Mouse (Mus musculus) limb, embryonic 13.5 days (tissue): ENCODE measurements around the gene Emilin1. TPM values are rescaled to one million over a fixed set of nuclear protein-coding genes. Genes with fewer than 3 reads are reported as not detected.

Experiments
- ATAC-seq: fragments of 200-750 bp; cut with Nextera tagmentation; 2 replicates; pipeline ENCODE4 v1.8.0; 2017; ENCODE audit warnings: low read depth, moderate number of reproducible peaks, moderate TSS enrichment; ENCODE audit not compliant: low FRiP score
- H3K27ac ChIP-seq: fragments of 300-500 bp; sonication (generic); 2 replicates; pipeline ENCODE4 v1.5.1; 2015; ENCODE audit warnings: inconsistent platforms, mild to moderate bottlenecking, moderate library complexity
- H3K27me3 ChIP-seq: fragments of 300-500 bp; sonication (generic); 2 replicates; pipeline ENCODE4 v1.6.1; 2015; ENCODE audit warnings: mild to moderate bottlenecking, inconsistent platforms
- H3K36me3 ChIP-seq: fragments of 300-500 bp; sonication (generic); 2 replicates; pipeline ENCODE4 v1.6.1; 2015; ENCODE audit warnings: inconsistent platforms, mild to moderate bottlenecking, moderate library complexity
- H3K4me1 ChIP-seq: fragments of 300-500 bp; sonication (generic); 2 replicates; pipeline ENCODE4 v1.6.1; 2015; ENCODE audit warnings: inconsistent platforms
- H3K4me2 ChIP-seq: fragments of 300-500 bp; sonication (generic); replicated peaks from 2 replicates; pipeline ENCODE4 v1.6.1; 2015; ENCODE audit warnings: inconsistent platforms, mild to moderate bottlenecking, moderate library complexity
- H3K4me3 ChIP-seq: fragments of 300-500 bp; sonication (generic); 2 replicates; pipeline ENCODE4 v1.5.1; 2015; ENCODE audit warnings: moderate library complexity, mild to moderate bottlenecking, inconsistent platforms
- H3K9ac ChIP-seq: fragments of 300-500 bp; sonication (generic); 2 replicates; pipeline ENCODE4 v1.6.1; 2015; ENCODE audit warnings: mild to moderate bottlenecking, inconsistent platforms
- H3K9me3 ChIP-seq: fragments of 300-500 bp; sonication (generic); 2 replicates; pipeline ENCODE4 v1.6.1; 2016; ENCODE audit warnings: inconsistent platforms
- WGBS: fragments of 180-500 bp; shearing (Covaris S2); methylation state at CpG from one replicate; pipeline ENCODE4 v1.1.7; 2015; 5-methylcytosine and 5-hydroxymethylcytosine counted together
- polyA plus RNA-seq: library from polyadenylated mRNA; unstranded; fragments of >200 nt; fragmentation: Nextera tagmentation; extraction: Ambion mirVana; gene quantifications from 2 replicates; pipeline ENCODE4 v1.2.1, GENCODE M21; 2015

Emilin1 gene
- polyA plus RNA-seq, 1 experiment from 2014 or later: 281 TPM

GRCm38 (mm10) chr5:30952551-30952950 is 39.3 kb downstream of the Emilin1 start:
- no peak overlapping the region for H3K9ac ChIP-seq
- no peaks in the 10 kb centered on the region for H3K9me3 ChIP-seq
- no peak overlapping the region for H3K4me3 ChIP-seq
- ATAC-seq: no peak
- H3K27me3 ChIP-seq: no peaks in the 10 kb centered on the region
- H3K4me2 ChIP-seq: no peak overlapping the region
- no peak overlapping the region; the same call in 1 of the 2 replicates for H3K27ac ChIP-seq
- H3K36me3 ChIP-seq: peaks cover 53% of the 10 kb centered on the region
- peaks cover 22% of the 10 kb centered on the region for H3K4me1 ChIP-seq
- 90% methylated on average over 5 of the region's 5 CpGs for WGBS

DNA sequence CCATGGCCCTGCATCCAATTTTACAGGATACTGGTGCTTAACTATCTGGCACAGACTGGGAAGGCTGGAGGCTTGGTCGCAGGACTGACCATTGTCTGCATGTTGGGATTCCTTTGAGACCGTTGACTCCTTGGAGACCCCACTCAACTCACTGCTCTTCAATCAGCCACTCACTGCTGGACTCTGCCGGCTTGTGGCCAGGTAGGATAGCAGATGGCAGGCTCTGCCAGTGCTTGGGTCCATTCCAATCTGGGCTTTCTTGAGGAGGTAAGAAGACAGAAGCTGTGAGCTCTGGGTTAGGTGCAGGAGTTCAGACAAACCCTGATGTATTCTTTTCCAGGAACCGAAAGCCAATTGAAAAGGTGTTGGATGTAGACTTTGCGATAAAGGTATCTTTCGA is 40.9 kb downstream of the Emilin1 start:
- Histone ChIP-seq H3K27ac (no peak overlapping the region), H3K36me3 (peaks cover 67% of the 10 kb centered on the region), H3K27me3 (no peaks in the 10 kb centered on the region), H3K9ac (no peak overlapping the region), H3K4me1 (peaks cover 32% of the 10 kb centered on the region), H3K4me3 (no peak overlapping the region), H3K4me2 (no peak overlapping the region), H3K9me3 (no peaks in the 10 kb centered on the region)
- 96% methylated on average over 6 of the region's 6 CpGs for WGBS
- no peak for ATAC-seq

DNA sequence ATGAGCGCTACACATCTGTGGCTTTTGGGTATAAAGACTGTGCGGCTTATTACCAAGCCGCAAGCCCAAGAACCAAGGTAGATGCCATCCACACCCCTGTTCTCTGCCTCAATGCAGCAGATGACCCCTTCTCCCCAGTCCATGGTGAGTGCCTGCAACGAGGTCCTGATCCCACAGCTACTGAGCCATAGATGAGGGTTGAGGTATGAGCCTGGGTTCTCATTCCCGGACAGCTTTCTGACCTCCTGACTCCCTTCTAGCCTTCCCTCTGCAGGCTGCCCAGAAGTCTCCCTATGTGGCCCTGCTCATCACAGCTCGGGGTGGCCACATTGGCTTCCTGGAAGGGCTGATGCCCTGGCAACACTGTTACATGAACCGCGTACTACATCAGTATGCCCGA is 41.4 kb downstream of the Emilin1 start:
- Histone ChIP-seq H3K36me3 (peaks cover 67% of the 10 kb centered on the region), H3K27ac (no peak overlapping the region), H3K4me1 (peaks cover 32% of the 10 kb centered on the region), H3K9ac (no peak overlapping the region), H3K4me2 (no peak overlapping the region), H3K27me3 (no peaks in the 10 kb centered on the region), H3K9me3 (no peaks in the 10 kb centered on the region), H3K4me3 (no peak overlapping the region)
- 93% methylated on average over 9 of the region's 9 CpGs for WGBS
- ATAC-seq: no peak

DNA sequence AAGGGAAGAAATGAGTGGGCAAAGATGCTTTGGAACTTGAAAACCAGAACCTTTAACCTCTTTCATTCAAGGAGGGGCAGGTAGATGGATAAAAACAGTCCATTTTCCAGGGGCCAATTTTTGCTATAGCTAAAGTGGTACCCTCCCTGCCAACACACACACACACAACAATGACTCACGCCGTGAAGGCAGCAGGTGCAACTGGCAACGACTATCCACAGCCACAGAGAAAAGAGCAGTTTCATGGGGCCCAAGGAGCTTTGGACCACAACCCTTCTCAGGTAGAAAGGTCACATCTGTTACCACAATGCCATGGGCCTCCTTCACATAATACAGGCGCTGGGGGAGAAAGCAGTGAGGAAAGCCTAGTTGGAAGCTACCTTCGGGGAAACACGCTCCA is 42.5 kb downstream of the Emilin1 start:
- no peaks in the 10 kb centered on the region for H3K27me3 ChIP-seq
- H3K4me2 ChIP-seq: no peak overlapping the region
- no peak overlapping the region for H3K9ac ChIP-seq
- no peak overlapping the region; the same call in 1 of the 2 replicates for H3K4me3 ChIP-seq
- no peak overlapping the region for H3K27ac ChIP-seq
- H3K9me3 ChIP-seq: no peaks in the 10 kb centered on the region
- H3K4me1 ChIP-seq: peaks cover 24% of the 10 kb centered on the region
- ATAC-seq: no peak
- WGBS: 97% methylated on average over 6 of the region's 6 CpGs
- H3K36me3 ChIP-seq: peaks cover 67% of the 10 kb centered on the region

DNA sequence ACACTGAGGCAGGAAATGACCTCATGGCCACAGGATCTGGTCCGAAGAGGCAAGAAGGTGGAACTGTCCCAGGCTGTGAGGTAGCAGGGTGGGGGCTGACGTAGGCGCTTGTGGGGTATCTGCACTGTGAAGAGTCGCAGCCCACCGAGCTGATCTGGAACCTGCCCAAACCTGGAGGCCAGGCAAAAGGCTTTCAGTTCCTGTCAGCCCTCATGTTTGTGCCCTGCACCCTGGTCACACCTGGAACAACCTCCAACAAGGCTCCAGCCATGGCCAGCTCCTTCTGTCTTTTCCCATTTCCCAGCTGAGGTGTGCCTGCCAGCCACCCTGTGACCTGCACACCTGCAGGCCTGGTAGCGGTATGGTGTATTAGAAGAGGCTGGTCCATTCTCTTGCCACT is 44.7 kb downstream of the Emilin1 start:
- peaks cover 24% of the 10 kb centered on the region for H3K4me1 ChIP-seq
- H3K4me2 ChIP-seq: peak overlapping the region; percentile 92; the same call in 1 of the 2 replicates
- no peak overlapping the region for H3K27ac ChIP-seq
- H3K9me3 ChIP-seq: no peaks in the 10 kb centered on the region
- ATAC-seq: no peak
- WGBS: 96% methylated on average over 6 of the region's 6 CpGs
- no peaks in the 10 kb centered on the region for H3K27me3 ChIP-seq
- peaks cover 52% of the 10 kb centered on the region for H3K36me3 ChIP-seq
- H3K9ac ChIP-seq: peak overlapping the region; percentile 19; the same call in 1 of the 2 replicates
- H3K4me3 ChIP-seq: peak overlapping the region; percentile 84

DNA sequence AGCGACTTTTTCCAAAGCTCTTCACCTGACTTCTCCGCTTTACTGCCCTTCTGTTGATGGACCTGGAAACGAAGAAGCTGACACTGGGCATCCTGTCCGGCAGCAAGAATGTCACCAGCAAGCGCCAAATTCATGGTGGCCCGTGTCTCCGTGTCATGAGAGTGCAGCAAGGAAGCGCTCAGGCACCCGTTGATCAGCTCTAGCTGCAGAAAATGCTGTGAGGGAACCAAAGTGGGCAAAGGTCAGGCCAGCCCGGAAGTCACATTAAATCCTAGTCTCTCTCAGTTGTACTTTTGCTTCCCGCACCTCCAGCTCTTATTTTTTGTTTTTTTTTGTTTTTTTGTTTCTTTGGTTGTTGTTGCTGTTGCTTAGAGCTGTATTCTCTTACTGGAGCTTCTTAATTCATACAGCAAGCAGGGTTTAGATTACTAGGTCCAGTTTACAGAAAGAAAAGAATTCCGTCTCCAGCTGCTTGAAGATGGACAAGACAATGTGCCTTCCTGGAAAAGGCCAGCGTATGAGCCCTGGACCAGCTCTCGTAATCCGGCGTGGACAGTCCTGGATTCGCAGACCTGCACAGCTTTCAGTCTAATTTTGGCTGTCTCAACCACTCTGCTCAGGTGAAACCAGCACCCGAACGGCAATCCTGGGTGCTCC is 46.1 kb downstream of the Emilin1 start:
- Histone ChIP-seq H3K9me3 (no peaks in the 10 kb centered on the region), H3K27ac (peak overlapping the region; percentile 91; the same call in 1 of the 2 replicates), H3K4me3 (peak overlapping the region; percentile 84), H3K4me1 (peaks cover 24% of the 10 kb centered on the region), H3K27me3 (peaks cover 4% of the 10 kb centered on the region; the same call in 1 of the 2 replicates), H3K9ac (peak overlapping the region; percentile 94), H3K36me3 (peaks cover 37% of the 10 kb centered on the region), H3K4me2 (peak overlapping the region; percentile 92)
- ATAC-seq: no peak
- 33% methylated on average over 19 of the region's 19 CpGs for WGBS

DNA sequence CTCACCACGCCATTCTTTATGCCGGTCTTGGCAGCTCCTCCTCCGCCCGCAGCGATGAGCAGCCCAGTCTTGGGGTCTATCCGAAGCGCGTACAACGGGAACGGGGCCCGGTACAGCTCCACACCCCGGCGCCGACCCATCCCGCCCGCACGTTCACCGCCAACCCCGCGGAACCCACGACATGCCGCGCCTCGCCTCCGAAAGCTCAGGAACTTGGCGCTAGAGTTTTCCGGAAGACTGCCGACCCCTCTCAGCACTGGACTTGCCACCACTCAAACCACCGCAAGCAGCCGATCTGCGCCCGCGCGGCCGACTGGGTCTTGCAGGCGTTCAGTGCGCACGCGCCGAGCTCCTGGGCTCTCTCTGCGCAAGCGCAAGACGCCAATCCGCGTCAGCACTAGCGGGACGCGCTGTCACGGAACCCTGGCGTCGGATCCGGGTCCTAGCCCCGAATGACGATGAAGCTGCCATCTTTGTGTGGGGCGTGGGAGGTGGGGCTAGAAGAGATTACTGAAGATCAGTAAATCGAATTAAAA is 46.8 kb downstream of the Emilin1 start, which contains the start of gene Preb:
Gene Preb, minus strand, starts transcription at position 396 of the 536 bp plus-strand sequence.
- Histone ChIP-seq H3K9me3 (no peaks in the 10 kb centered on the region), H3K4me2 (peak within 1 kb of the TSS; percentile 92), H3K4me3 (peak within 1 kb of the TSS; percentile 84), H3K9ac (peak within 1 kb of the TSS; percentile 94), H3K4me1 (peaks cover 24% of the 10 kb centered on the region), H3K27me3 (peaks cover 4% of the 10 kb centered on the region; the same call in 1 of the 2 replicates), H3K36me3 (peaks cover 30% of the 10 kb centered on the region), H3K27ac (peak within 1 kb of the TSS; percentile 91)
- peak; percentile 96 for ATAC-seq
- WGBS: under 1% methylated on average over 56 of the region's 56 CpGs

- H3K9ac ChIP-seq: no peak overlapping the region; the same call in 1 of the 2 replicates
- peak overlapping the region; percentile 92 for H3K4me2 ChIP-seq
- WGBS: 91% methylated on average over 2 of the region's 2 CpGs
Observed at GRCm38 (mm10) chr5:30960814-30961213, 47.6 kb downstream of the Emilin1 start.

GRCm38 (mm10) chr5:30961545-30962505 is 48.6 kb downstream of the Emilin1 start:
- Histone ChIP-seq H3K4me2 (no peak overlapping the region), H3K9ac (no peak overlapping the region), H3K36me3 (peaks cover 19% of the 10 kb centered on the region), H3K4me1 (peaks cover 24% of the 10 kb centered on the region), H3K27ac (no peak overlapping the region), H3K9me3 (no peaks in the 10 kb centered on the region), H3K27me3 (peaks cover 4% of the 10 kb centered on the region; the same call in 1 of the 2 replicates), H3K4me3 (no peak overlapping the region)
- WGBS: 75% methylated on average over 10 of the region's 10 CpGs
- ATAC-seq: no peak

More at GRCm38 (mm10) chr5:30960814-30961213, 47.6 kb downstream of the Emilin1 start:
- Histone ChIP-seq H3K27me3 (peaks cover 4% of the 10 kb centered on the region; the same call in 1 of the 2 replicates), H3K27ac (no peak overlapping the region), H3K9me3 (no peaks in the 10 kb centered on the region), H3K36me3 (peaks cover 23% of the 10 kb centered on the region), H3K4me1 (peaks cover 24% of the 10 kb centered on the region), H3K4me3 (peak overlapping the region; percentile 84)
- no peak for ATAC-seq

- Histone ChIP-seq H3K4me3 (no peak overlapping the region), H3K27me3 (peaks cover 4% of the 10 kb centered on the region; the same call in 1 of the 2 replicates), H3K4me1 (peaks cover 7% of the 10 kb centered on the region), H3K9ac (no peak overlapping the region), H3K27ac (no peak overlapping the region), H3K9me3 (no peaks in the 10 kb centered on the region), H3K36me3 (peaks cover under 1% of the 10 kb centered on the region; the same call in 1 of the 2 replicates), H3K4me2 (no peak overlapping the region)
- WGBS: 73% methylated on average over 3 of the region's 3 CpGs
- ATAC-seq: no peak
Observed at GRCm38 (mm10) chr5:30963916-30964315, 50.7 kb downstream of the Emilin1 start.

- H3K27me3 ChIP-seq: peaks cover 4% of the 10 kb centered on the region; the same call in 1 of the 2 replicates
- H3K36me3 ChIP-seq: no peaks in the 10 kb centered on the region
- ATAC-seq: no peak
- no peak overlapping the region for H3K9ac ChIP-seq
- H3K27ac ChIP-seq: no peak overlapping the region
- H3K4me3 ChIP-seq: no peak overlapping the region
- H3K9me3 ChIP-seq: no peaks in the 10 kb centered on the region
- no peak overlapping the region for H3K4me2 ChIP-seq
- no peaks in the 10 kb centered on the region for H3K4me1 ChIP-seq
- 87% methylated on average over 4 of the region's 4 CpGs for WGBS
Observed at GRCm38 (mm10) chr5:30966189-30966588, 53.0 kb downstream of the Emilin1 start.
